Mouse (Mus musculus) CH12.LX (cell line): ENCODE measurements at regions not wholly inside any gene's neighbourhood (a gene's known extent, or its start where the extent isn't known, plus 50 kb on each side); places are given as distances from the start of the nearest gene placed in this dataset.

ENCODE experiments used
- CTCF ChIP-seq, 2 experiments: IDR thresholded peaks in 1 of 2; conservative IDR thresholded peaks in 1 of 2; 2 replicates each; pipeline ENCODE4 v1.5.1; 2011 to 2012; ENCODE audit warnings: low read depth in 2 of 2, low read length in 2 of 2, improper control_type of control experiment in 1 of 2, inconsistent platforms in 1 of 2, mild to moderate bottlenecking in 1 of 2, moderate library complexity in 1 of 2
- E2F4 ChIP-seq: IDR thresholded peaks from 2 replicates; pipeline ENCODE4 v1.6.1; 2011; ENCODE audit warnings: low read depth, low read length, improper control_type of control experiment; ENCODE audit not compliant: insufficient replicate concordance
- MAX ChIP-seq: IDR thresholded peaks from 2 replicates; pipeline ENCODE4 v1.6.1; 2011; ENCODE audit warnings: low read length, improper control_type of control experiment
- MEF2A ChIP-seq: IDR thresholded peaks from 2 replicates; pipeline ENCODE4 v1.6.1; 2014; ENCODE audit warnings: low read depth, mild to moderate bottlenecking, inconsistent platforms, low read length, improper control_type of control experiment, borderline replicate concordance
- RAD21 ChIP-seq: IDR thresholded peaks from 2 replicates; pipeline ENCODE4 v1.6.1; 2011; ENCODE audit warnings: low read depth, mild to moderate bottlenecking, low read length, improper control_type of control experiment, moderate library complexity

DNA sequence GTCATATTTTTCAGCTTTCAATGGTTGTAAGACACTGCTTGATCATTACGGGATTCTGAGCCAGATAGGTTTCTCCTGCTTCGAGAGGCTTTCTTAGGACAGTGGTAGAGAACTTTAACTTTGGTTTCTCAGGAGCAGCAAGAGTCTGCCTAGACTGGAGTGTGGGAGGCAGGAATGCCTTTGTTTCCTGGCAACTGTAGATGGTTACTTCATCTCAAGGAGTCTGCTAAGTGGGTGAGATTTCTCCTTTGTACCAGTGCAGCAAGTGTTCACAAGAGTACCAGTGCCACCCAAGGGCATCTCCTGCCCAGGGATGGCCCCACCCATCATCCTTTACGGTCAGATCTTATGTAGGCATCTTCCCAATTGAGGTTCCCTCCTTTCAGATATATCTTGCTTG, 173.0 kb upstream of the Gm10131 start:
- TF ChIP-seq E2F4 (no peak), CTCF (conservative IDR thresholded peaks at IDR 0.05 in 1 of 2, IDR thresholded peaks at IDR 0.05 in 1 of 2; ENCODE audit: low read depth in 2 of 2, low read length in 2 of 2) (no peak), MEF2A (no peak), MAX (no peak), RAD21 (no peak)
